Mouse (Mus musculus): ENCODE results near the gene Mindy3.
A peak's percentile ranks its signal among the peaks of the same experiment; 100 is the strongest.
"Not testable (repeated sequence)": the region's sequence is repeated elsewhere in the genome, so short reads cannot be mapped to it uniquely, and the experiment has no call there.

Gene Mindy3

DNA sequence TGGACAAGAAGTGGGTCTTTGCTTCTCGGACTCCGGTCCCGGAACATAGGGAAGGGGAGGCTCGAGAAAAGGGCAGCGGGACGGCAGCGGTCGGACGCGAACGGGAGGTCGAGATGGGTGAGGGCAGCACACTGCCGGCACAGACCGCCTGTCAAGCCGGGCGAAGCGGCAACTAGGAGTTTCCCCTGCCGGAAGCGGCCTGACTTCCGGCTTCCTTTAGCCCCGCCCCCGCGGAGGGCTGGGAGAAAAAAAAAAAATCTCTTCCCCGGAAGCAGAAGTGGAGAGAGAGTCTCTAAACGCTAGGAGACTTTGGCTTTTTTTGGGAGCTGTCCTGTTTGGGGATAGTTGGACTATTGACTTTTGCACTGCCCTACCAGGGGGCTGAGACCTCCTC, at the start of gene Mindy3:
Mindy3 (minus strand) TSS at position 209 of the 394 bp plus-strand sequence.
- peak; percentile 92 to 97 for DNase-seq (ENCODE audit: inconsistent age in 2 of 2, low spot score in 1 of 2)

DNA sequence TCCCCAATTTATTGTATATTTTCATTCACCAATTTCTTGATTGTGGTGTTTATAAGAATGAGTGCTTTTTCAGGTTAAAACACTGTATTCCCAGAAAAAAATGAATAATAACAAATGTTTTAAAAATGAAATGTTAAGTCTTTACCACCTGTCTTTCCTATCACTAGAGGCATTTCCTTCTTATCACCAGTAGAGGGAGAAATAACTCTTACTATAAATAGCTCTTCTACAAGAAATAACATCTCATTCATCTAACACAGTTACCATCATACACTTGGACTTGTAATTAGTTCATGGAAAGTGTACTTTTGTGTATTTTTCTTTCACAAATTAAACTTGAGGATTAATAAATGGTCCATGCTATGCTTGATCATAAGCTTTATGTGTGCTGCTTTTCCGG, 40.5 kb upstream of the Mindy3 start:
- no peak for DNase-seq (ENCODE audit: inconsistent age in 2 of 2, low spot score in 1 of 2)

DNA sequence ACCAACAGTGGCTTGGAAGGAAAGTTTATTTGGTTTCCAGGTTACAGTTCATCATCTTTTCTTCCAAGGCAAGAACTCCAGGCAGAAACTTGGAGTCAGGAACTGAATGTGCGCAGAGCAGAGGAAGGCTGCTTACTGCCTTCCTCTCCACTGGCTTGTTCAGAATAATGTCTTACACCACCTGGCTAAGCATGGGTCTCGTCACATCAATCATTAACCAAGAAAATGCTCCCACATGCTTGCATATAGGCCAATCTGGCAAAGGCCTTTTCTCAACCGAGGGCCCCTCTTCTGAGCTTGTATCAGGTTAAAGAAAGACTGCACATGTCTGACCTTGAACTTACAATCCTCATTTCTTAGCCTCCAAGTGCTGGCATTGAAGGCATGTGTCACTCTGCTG, 30.8 kb upstream of the Mindy3 start:
- DNase-seq (ENCODE audit: inconsistent age in 2 of 2, low spot score in 1 of 2), result no peak

DNA sequence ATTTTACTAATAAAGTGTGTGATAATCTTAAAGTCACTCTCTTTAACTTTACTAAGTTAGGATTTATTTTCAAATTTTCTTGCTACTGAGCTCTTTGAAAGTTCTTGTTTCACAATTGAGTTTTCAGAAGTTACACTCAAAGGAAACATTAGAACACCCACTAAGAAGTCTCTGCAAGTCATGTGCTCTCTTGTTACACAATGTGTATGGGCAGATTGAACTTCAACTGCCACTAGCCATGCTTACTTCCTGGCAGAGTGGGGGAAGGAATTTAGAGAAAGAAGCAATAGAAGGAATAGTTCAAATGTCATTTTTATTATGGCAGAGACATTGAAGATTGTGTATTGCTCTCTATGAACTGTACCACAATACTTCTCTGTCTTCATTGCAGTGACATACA, 20.9 kb upstream of the Mindy3 start:
- DNase-seq (ENCODE audit: inconsistent age in 2 of 2, low spot score in 1 of 2), result no peak

DNA sequence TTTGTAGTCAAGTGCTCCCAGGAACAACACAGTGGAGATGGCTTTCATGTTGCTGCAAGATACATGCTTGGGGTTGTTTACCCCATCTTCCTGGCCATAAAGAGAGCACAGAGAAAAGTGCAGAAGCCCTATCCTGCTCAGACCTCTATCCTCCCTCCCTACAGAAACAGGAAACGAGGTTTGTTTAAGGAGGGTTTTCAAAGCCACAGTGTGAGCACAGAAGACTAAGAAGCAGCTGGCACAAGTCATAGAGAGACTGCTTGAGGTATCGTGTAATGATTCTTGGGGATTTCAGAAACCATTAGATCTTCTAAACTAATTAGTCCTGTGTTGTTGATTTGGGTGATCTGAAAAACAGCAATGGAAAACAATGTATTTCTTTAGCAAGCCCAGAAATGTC, 20.3 kb upstream of the Mindy3 start:
- no peak for DNase-seq (ENCODE audit: inconsistent age in 2 of 2, low spot score in 1 of 2)

DNA sequence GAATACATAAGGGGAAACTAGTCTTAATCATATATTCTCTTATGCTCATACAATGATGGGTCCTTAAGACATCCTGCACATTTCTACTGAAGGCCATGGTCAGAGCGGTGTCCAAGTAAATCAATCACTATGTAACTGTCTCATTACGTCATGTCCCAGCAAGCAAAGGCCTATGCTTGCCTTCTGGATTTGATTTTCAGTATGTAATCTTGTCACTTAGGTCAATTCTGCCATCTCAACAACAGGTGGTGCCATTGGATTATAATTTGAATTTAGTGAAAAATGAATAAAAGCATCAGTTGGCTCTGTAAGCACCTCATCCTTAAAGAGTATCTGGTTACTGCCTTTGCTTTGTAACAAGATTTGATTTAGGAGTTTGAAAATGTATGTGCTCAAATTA, 18.9 kb upstream of the Mindy3 start:
- DNase-seq (ENCODE audit: inconsistent age in 2 of 2, low spot score in 1 of 2), result no peak

DNA sequence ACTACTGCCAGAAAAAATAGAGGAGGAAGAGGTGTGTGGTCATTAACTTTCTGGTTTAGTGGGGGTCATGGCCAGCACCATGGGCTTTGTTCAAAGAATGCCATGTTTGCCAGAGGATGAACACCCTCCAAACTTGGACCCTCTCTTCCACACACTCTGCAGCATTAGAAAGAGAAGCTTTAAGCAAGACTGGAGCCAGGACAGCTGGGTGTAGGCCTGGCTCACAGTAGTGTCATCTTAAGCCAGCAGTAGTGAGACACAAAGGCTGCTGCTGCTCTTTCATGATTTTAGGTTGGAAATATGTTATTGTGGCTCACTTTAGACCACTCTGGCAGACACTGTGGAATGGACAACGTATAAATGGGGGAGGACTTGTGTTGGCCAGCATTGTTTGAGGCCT, 12.8 kb upstream of the Mindy3 start:
- DNase-seq (ENCODE audit: inconsistent age in 2 of 2, low spot score in 1 of 2), result no peak

DNA sequence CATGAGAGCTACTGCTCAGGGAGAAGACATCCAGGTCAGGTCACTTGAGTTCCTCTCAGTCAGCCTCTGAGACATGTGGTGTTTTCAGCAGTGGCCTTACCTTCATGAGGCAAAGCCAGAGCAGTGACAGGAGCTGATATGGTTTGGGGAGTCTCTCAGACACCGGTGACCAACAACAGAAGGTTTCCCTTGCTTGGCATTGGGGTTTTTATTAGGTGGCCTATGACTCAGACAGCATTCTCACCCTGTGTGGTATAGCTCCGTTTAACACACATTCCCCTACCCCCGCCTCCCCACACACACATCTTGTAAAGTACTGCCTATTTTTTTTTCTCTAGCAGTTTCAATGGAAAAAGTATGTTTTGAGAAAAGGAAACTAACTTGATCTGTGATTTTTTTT, 5.1 kb upstream of the Mindy3 start:
- no peak for DNase-seq (ENCODE audit: inconsistent age in 2 of 2, low spot score in 1 of 2)

DNA sequence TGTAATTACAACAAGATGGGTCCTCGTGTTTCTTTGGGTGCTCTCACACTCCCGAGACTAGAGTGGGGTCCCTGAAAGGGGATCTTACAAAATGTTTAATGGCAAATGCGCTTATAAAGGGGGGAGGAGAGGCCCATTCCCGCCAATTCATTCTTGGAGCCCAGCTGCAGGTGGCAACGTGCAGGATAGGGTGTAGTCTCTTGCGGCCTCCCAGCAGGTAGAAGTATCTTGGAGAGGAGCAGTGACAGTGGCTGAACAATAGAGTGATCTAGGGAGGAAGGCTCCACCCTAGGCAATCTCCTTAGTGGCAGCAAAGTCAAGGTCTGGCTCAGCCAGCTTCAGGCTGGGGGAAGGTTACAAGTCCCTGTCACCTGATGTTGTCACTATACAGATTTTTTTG, 4.2 kb upstream of the Mindy3 start:
- not testable (repeated sequence) for DNase-seq (ENCODE audit: inconsistent age in 2 of 2, low spot score in 1 of 2)

DNA sequence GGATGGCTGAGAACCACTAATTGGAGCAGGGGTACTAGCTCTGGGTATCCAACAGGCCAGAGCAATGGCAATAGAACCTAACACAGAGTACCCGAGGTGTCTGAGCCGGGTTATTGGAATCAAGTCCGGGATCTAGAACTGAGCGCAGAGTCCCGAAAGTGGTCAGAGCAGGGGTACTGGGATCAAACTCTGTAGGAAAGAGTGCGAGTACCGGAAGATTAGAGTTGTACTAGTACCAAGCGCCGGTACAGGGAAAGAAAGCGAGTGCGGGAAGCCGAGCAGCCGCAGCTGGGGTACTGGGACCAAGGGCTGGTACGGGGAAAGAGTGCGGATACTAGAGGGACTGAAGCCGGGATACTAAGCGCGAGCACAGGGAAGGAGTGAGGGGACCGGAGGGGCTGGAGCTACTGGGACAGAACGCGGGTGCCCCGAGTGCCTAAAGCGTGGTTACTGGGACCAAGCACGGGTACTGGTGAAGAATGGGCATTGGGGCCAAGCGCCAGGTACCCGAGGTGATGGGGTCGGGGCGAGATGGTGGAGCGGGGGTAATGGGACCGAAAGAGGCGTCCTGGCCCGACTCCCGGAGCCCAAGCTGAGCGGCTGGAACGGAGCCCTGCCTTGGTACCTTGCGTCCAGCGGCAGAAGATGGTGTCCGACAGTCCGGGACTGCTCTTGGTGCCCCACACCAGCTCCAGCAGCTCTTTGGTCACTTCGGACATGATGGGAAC, 572 bp downstream of the Mindy3 start:
- DNase-seq (ENCODE audit: inconsistent age in 2 of 2, low spot score in 1 of 2), result no peak

DNA sequence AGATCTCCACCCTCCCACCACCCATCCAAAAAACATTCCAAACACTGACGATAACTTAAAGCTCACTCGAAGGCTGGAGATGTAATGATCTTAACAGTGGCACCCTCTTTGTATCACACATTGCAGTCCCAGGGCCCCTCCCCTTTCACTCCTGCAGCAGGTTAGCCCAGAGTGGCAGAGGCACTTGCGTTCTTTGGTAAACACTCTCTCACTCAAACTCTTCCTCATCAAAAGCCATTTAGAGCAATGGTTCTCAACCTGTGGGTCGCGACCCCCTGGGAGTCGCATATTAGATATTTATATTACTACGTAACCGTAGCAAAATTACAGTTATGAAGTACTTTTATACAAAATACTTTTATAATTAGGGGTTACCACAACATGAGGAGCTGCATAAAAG, 1.1 kb downstream of the Mindy3 start:
- DNase-seq (ENCODE audit: inconsistent age in 2 of 2, low spot score in 1 of 2), result peak in 1 of 2 experiments; percentile 9

DNA sequence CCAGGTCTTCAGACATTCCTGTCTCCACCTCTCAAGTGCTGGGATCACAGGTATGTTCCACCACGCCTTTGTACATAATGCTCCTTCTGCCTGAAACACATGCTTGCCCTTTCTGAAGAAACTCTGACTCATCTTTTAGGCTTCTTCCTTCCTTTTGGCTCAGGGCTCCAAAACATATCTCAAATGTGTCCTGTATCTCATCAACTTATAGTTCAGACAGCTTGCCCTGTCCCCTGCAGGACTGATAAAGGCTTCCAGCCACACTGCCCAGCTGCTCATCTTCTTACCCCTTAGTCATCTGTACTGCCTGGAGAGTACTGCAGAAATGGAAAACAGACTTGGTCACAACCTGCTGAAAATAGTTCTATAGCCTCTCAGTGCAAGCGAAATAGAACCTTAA, 7.0 kb downstream of the Mindy3 start:
- DNase-seq (ENCODE audit: inconsistent age in 2 of 2, low spot score in 1 of 2), result no peak

DNA sequence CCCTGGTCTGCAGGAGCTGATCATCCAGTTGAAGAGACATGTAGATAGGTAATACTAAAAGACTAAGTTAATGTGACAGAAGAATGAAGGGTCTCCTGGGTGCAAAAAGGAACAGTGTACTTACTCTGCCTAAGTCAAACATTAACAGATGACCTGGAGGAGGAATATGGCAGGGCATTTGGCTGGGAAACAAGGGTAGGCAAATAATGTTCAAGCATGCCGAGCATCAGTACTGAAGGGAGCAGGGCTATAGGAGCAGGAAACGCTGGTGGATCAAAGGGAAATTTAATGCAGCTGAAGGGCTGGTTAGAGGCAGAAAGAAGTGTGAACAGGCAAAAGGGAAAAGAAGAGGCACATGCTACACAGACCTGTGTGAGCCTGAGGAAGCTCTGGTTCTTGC, 8.1 kb downstream of the Mindy3 start:
- DNase-seq (ENCODE audit: inconsistent age in 2 of 2, low spot score in 1 of 2), result no peak

DNA sequence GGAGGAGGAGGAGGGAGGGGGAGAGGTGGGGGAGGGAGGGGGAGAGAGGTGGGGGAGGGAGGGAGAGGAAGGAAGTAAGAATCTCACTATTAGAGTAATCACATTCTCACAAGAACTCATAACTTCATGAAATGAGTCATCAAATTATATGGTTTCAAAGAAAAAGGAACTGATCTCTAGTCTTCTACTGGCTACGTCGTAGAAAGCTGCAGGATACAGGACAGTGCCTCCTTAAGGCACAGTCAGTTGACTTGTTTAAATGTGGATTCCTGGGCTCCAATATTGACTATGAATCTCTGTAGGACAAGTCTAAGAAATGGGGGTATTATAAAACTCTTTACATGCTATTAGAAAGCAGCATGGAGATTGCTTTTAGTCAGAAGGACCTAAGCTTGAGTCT, 12.5 kb downstream of the Mindy3 start:
- DNase-seq (ENCODE audit: inconsistent age in 2 of 2, low spot score in 1 of 2), result no peak

DNA sequence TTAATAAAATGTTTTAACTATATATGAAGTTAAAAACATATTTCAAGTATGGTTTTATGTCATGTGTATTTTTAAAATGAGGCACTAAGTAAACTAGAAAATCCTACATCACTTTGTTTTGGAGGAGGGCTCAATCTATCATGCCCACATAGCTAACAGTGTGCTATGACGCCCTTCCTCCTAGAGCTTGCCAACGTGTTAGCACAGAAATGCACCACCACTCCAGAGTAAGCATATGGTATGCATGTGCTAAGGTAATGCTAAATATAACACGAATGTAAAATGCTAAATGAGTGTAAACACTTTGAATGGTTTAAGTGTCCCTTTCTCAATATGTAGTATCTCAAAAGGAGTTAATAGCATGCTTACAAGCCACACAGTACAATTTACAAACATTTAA, 16.8 kb downstream of the Mindy3 start:
- DNase-seq (ENCODE audit: inconsistent age in 2 of 2, low spot score in 1 of 2), result no peak

DNA sequence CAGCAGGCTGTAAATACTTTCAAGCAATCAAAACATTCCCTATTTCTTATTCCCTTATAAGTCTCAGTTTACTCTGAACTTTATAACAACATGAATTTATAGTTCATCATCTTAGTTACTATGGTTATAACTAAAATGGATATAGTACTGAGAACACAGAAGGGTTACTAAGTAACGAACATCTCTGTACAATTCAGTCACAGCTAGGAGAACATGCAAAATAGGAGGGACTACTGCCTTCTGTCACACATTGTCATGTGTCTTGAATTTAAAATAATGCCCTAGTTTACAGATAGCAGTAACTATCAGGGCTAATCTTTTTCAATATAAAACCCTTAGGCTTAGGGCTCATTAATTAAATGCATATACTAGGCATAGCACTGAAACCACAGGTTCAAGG, 18.1 kb downstream of the Mindy3 start:
- DNase-seq (ENCODE audit: inconsistent age in 2 of 2, low spot score in 1 of 2), result no peak

DNA sequence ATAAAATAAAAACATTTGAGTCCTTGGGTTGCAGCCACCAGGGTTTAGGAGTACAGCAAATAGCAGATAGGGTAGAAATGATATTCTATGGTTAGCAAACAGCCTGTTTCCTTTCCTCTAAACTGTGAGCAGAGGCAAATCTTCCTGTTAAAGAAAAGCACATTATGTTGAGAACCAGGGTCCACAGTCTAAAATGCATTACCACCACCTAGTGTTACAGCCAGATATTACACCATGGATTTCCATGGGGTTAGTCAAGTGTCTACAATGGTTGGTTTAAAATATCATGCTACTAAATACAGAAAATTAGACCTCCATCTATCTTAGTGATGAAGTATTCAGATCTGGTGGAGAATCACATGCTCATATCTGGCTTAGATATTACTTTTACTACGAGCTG, 30.2 kb downstream of the Mindy3 start:
- DNase-seq (ENCODE audit: inconsistent age in 2 of 2, low spot score in 1 of 2), result peak in 1 of 2 experiments; percentile 86

DNA sequence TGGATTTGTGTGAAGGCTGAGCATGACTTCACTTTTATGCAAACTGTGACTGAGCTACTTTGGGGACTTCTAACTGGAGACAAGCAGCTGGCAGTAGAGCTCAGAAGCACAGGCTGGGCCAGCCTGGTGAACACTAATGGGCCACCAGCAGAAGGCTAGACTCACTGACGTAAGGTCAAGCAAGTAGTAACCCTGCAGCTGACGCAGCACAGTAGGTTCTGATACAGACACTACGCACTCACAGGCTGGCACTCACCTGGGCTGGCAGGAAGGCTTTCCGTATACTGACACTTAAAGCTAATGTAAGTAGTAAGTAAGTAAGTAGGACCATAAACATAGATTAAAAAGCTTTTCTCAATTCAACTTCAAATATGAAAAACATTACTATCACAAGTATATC, 30.7 kb downstream of the Mindy3 start:
- no peak for DNase-seq (ENCODE audit: inconsistent age in 2 of 2, low spot score in 1 of 2)

DNA sequence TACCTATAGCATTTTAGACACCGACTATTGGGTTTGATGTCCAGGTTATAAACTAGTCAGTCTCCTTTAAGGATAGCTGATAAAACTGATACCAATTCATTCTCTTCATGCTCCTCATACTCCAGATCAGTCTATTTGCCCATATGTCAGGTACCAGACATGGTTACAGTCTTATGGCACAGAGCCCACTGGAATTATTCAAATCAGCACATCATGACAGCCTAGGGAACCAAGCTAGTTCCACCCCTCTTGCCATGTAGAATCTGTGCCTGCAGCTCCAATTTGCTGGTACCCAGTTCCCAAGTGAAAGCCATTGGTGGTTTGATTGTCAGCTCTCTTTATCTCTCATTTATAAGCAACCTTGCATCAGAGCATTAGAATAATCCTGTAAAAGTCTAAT, 34.9 kb downstream of the Mindy3 start:
- no peak for DNase-seq (ENCODE audit: inconsistent age in 2 of 2, low spot score in 1 of 2)

DNA sequence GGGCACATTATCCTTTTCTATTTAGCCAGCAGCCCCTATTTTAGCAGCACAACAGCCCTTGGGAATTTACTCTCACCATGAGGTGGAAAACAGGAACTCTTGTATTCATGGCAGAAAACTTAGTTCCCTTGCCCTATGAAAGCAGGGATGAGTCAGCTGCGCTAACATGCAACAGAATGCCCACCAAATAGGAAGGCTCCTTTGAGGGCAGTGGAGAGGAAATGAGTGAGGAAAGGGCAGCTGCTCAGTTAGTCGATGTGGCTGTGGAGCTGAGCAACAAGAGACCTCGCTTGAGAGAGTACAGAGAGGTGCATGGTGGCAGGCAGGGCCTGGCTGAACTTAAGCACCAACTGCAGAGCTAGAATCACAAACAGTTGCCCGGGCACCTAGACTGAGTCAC, 36.6 kb downstream of the Mindy3 start:
- no peak for DNase-seq (ENCODE audit: inconsistent age in 2 of 2, low spot score in 1 of 2)

DNA sequence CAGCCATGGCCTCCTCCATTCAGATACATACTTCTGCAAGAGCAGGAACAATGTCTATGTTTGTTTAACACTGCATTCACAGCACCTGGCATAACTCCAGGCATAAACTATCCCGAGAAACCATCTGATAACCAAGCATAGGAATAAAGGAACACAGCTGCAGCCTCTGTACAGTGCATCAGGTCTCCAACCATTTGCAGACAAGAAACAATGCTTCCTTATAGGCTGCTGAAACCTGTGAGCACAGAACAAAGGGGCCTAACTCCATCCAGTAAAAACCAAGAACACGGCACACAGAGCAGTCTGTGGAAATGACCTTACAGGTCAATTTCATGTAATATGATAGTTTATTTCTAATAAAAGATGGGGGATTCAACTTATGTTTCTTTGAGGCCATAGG, 39.0 kb downstream of the Mindy3 start:
- no peak for DNase-seq (ENCODE audit: inconsistent age in 2 of 2, low spot score in 1 of 2)

DNA sequence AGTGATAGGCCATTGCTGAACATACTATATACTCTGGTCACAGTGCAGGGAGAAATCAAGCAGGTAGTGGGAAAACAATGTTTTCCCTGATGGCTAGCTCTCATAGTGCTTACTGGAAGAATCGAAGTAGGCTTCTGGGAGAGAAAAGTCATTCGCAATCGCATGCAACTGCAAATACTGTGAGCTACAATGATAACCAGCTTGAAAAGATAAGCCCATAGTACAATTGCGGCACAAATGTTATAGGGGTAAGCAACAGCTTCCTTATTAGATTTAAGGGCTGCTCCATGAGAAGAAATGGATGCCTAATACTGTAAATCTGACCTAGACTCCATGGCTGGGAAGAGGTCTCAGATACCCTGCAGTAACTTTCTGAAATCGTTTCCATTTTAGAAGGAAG, 40.7 kb downstream of the Mindy3 start:
- no peak for DNase-seq (ENCODE audit: inconsistent age in 2 of 2, low spot score in 1 of 2)

DNA sequence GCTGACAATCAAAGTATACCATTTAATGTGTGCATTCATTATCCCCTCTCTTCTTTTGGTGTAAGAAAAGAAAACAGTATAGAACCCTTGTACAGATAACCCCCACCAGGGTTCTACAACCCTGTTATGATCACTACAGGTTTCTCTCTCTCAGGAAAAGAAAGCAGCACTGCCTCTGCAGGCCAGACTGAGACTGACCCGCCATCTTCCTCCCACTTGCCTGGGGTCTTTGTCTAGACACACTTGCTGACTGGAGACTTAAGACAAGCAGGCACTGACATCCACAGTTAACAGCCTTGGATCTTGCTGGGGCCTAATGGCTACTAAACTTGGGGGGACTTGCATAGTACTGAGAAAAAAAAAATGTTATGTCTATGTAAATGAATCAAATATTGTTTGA, 42.2 kb downstream of the Mindy3 start:
- no peak for DNase-seq (ENCODE audit: inconsistent age in 2 of 2, low spot score in 1 of 2)

DNA sequence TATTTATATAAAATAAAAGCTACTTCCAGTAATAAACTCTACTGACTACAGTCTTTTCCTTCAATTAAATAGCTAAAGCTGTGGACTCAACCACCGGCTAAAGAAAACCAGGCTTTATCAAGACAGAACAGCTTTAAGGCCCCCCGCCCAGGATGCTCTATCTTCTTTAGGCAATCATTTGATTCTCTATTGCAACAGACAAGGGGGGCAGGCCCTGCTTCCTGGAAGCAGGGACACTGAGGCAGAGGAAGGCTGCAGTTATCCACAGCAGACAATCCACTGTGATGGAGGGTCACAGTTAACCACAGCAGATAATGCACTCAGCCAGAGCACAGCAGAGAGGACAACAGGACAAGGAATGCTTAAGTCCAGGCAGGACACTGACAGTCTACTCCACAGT, 46.4 kb downstream of the Mindy3 start:
- no peak for DNase-seq (ENCODE audit: inconsistent age in 2 of 2, low spot score in 1 of 2)
